Mouse (Mus musculus): ENCODE measurements around the gene Gm14862. TPM values are rescaled to one million over a fixed set of nuclear protein-coding genes. Genes with fewer than 3 reads are reported as not detected.
"Not testable (repeated sequence)": the region's sequence is repeated elsewhere in the genome, so short reads cannot be mapped to it uniquely, and the experiment has no call there.

The Gm14862 gene
- total RNA-seq (2017) = not detected in 2 replicates

DNA sequence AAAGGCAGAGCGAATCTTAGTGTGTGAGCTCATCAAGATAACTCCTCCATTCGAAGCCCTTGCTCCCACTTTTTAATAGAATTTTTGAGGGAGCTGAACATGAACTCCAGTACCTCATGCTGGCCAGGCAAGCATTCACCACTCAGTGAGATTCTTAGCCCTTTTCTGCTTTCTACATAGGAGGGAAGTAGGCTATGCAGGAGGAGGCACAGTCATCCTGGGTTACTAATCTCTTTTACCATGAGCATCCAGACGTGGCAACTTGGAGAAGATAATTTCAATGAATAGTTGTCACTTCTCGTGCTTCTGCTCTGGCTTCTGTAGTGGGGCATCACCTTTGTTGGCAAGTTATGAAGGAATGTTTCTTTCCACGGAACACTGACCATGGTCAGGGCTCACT lies at the start of gene Gm14862:
TSS of gene Gm14862 (minus strand) at position 134 of the 400 bp plus-strand sequence.
- 0 out of 2 replicates have a peak, but pooled peaks have one; percentile 25 for ATAC-seq (replicated peaks; ENCODE audit: low read depth, poor library complexity, severe bottlenecking)

- no peak for ATAC-seq (replicated peaks; ENCODE audit: low read depth, poor library complexity, severe bottlenecking)
Measured at GRCm38 (mm10) chrX:9303455-9303854, 46.8 kb upstream of the Gm14862 start.

DNA sequence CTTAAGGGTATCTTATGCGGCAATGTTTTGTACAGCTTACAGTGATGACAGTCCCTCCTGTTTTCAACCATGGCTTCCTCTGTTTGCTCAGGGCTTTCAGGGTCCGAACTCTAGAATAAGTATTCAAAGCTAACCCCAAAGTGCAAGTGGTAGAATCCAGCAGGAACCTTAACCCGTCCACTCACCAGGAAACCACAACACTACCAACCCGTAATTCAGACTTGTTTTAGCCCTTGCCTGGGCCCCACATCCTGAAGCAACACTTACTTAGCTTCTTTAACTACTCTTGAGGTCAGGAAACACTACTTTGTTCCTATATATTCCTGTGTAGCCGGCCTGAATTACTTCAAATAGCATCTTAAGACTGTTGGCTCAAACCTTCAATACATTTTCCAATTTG lies 46.1 kb upstream of the Gm14862 start:
- 0 out of 2 replicates have a peak, but pooled peaks have one; percentile 29 for ATAC-seq (replicated peaks; ENCODE audit: low read depth, poor library complexity, severe bottlenecking)

- peak; percentile 60 for ATAC-seq (replicated peaks; ENCODE audit: low read depth, poor library complexity, severe bottlenecking)
Measured at GRCm38 (mm10) chrX:9298413-9298864, 41.7 kb upstream of the Gm14862 start.

GRCm38 (mm10) chrX:9293140-9293829 lies 36.6 kb upstream of the Gm14862 start:
- ATAC-seq (replicated peaks; ENCODE audit: low read depth, poor library complexity, severe bottlenecking) = not testable (repeated sequence)

GRCm38 (mm10) chrX:9283464-9283863 lies 26.8 kb upstream of the Gm14862 start, which contains the start of gene H2al1m:
Gene H2al1m (plus strand): TSS chrX:9283764.
- not testable (repeated sequence) for ATAC-seq (replicated peaks; ENCODE audit: low read depth, poor library complexity, severe bottlenecking)

- ATAC-seq (replicated peaks; ENCODE audit: low read depth, poor library complexity, severe bottlenecking) = no peak; the same call in 1 of the 2 replicates
Measured at GRCm38 (mm10) chrX:9274321-9274720, 17.6 kb upstream of the Gm14862 start.

GRCm38 (mm10) chrX:9273377-9274002 lies 16.8 kb upstream of the Gm14862 start:
- ATAC-seq (replicated peaks; ENCODE audit: low read depth, poor library complexity, severe bottlenecking) = no peak

- ATAC-seq (replicated peaks; ENCODE audit: low read depth, poor library complexity, severe bottlenecking) = peak; percentile 73
Measured at GRCm38 (mm10) chrX:9272460-9273361, 16.0 kb upstream of the Gm14862 start, which contains the start of gene Xk. Gene Xk (plus strand): TSS chrX:9272756.

DNA sequence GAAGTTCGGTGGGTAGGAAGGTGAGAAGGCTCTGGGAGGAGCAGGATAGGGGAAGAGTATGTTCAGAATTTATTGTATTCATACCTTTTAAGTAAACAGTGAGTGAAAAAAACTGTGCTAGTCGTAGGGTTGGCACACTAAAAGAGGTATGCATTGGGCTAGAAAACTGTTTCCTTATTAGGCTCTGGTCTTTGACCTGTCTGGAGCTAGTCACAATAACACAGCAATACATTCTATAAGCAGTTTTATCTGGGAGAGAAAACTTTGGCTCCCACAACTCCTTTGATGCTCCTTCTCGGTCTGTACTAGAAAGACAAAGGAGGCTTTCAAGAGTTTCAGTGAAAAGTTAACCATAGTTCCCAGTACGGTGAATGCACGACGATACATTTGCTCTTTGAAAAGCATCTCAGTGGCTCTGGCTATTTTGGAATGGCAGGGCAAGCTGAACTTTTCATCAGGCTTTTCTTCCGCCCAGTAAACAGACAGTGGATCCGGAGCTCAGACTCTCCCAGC lies 15.3 kb upstream of the Gm14862 start:
- ATAC-seq (replicated peaks; ENCODE audit: low read depth, poor library complexity, severe bottlenecking) = 0 out of 2 replicates have a peak, but pooled peaks have one; percentile 0

DNA sequence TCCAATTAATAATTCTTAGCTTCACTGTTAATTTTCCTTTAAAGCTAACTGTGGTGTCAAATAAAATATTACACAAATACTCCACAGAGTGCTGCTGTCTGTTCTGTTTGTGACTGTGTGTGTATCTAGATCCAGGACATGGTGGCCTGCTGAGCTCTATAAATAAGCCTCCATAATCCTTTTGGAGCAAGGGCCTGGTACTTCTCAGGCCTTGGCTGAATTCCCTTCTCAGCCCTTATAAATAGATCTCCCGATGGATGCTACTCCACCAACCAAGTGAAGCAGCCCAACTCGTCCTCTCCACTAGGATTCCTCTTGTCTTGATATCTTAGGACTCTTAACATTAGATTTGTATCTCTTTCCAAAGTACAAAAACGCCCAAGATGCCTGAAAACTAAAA lies 14.4 kb upstream of the Gm14862 start:
- no peak for ATAC-seq (replicated peaks; ENCODE audit: low read depth, poor library complexity, severe bottlenecking)

DNA sequence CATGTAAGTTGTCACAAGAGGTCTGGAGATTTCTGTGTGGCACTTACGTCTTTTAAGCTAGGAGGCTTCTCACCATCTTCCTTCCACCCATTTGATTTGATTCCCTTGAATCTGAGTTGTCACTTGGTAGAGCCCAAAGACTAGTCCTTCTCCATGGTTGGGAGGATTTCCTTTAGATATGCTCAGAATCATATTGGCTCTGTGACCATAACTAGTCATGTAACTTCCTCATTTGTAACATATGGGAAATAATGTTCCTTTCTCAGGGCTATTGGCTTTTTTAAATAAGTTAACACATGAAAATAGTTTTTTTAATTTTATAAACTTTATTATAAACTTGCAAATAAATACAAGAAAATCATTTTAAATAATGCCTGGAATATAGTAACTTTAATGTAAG lies 2.6 kb upstream of the Gm14862 start:
- ATAC-seq (replicated peaks; ENCODE audit: low read depth, poor library complexity, severe bottlenecking) = peak; percentile 63; the same call in 1 of the 2 replicates

DNA sequence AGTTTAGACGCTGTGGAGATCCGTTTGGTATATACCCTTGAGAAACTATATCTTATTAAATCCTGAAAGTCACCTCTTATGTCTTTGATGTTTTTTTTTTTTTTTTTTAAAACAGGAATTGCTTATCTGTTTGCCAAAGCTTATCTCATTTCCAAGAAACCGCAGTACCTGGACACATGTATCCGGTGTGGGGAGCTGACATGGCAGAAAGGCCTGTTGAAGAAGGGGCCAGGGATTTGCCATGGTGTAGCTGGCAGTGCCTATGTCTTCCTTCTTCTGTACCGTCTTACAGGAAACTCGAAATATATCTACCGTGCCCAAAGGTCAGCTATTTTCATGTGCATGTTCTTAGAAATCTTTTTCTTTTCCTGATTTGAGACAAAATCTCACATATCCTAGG lies 1.1 kb upstream of the Gm14862 start:
- ATAC-seq (replicated peaks; ENCODE audit: low read depth, poor library complexity, severe bottlenecking) = no peak

DNA sequence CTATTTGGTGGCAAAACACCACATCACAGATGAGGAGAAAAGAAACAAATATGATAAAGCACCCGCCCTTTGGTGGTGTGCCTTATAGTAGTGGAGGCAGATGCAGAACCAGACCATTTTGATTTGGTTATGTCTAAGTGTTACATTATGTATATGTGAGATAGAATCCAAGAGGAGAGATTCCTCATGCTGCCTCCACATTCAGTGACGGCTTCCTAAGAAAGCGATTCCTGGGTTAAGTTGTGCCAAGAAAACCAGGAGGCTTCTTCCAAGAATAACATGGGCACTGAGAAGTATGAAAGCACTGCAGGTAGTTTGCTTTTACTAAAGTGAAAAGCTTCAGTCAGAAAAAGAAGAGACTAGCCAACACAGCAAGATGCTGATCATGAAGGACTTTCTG lies 1.8 kb downstream of the Gm14862 start:
- no peak for ATAC-seq (replicated peaks; ENCODE audit: low read depth, poor library complexity, severe bottlenecking)

DNA sequence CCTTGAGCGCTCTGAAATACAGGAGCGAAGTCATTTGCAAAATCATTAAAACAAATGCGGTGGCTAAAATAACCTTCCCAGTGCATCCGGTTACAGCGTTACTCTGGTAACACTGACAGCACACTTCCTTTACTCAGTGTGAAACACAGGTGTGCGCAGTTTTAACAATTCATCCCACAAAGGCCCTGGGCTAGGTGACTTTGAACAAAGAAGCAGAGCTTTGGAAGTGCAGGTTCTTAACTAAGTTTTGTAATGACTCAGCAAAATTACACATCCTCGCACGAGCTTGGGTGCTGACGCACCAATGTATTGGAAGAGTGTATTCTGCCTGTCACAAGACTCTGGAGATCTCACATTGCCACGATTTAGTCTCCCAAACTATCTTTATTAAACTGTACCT lies 2.7 kb downstream of the Gm14862 start:
- ATAC-seq (replicated peaks; ENCODE audit: low read depth, poor library complexity, severe bottlenecking) = peak; percentile 56

DNA sequence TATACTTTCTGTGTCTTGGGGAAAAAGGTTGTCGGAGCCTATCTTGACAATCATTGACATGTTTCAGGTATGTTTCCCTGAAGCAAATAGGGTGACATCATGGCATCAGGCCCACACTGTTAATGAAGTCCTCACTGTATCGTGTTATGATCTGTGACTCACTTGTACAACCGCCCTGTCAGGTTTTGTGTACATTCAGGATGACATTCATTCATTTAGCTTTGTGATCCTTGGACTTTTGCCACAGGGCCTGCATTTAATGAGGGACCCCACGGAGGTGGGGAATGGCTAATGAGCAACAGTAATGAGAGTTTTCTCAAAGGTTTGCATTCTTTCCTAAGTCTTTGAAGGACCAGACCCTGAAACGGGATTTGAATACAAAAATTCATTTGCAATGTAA lies 7.8 kb downstream of the Gm14862 start:
- no peak for ATAC-seq (replicated peaks; ENCODE audit: low read depth, poor library complexity, severe bottlenecking)

DNA sequence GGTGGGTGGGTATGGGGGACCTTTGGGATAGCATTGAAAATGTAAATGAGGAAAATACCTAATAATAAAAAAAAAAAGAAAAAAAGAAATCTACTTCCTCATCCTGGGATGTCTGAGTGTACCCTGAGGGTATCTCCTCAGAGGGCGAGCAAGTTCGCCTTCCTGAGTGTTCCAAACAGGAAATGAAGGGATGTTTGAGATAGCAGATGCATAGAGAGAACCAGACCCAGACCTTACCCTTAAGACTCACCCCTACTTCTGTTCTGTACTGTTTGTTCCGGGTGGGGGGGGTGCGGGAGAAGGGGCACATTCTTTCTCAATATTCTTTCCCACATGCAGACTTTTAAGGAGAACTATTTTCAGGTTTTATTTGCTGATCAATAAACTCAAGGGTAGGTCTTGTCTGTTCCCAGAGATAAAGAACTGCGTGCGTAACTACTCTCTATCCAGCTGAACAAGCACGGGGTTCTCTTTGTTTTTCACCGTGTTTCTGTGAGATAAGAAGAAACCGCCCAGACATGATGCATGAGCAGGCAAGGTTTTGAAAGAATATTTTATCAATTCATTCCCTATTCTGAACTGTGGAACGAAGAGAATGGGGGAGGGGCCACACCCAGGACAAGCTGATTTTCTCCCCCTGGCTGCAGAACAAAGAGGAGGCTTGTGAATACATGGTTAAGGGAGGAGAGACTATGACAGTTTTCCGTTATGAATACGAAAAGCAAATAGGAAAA lies 11.9 kb downstream of the Gm14862 start:
- ATAC-seq (replicated peaks; ENCODE audit: low read depth, poor library complexity, severe bottlenecking) = peak; percentile 80

GRCm38 (mm10) chrX:9243381-9243864 lies 13.3 kb downstream of the Gm14862 start:
- ATAC-seq (replicated peaks; ENCODE audit: low read depth, poor library complexity, severe bottlenecking) = peak; percentile 39
